Mouse (Mus musculus) mouse embryonic stem cell (cell line): Measurements from ENCODE around the gene 4930404H24Rik.

ENCODE experiments used
- in situ Hi-C, 2 experiments: fragments of 300-500 bp; cut with MboI; formaldehyde crosslinking; loops; 1 replicate in 1 of 2; 3 replicates in 1 of 2; pipeline ENCODE4 v1.14.3; 2019 to 2020; ENCODE audit warnings: low sequenced_read_pairs in 2 of 2, low pct_unique_long_range_greater_than_20kb in 1 of 2, mixed read lengths in 1 of 2; ENCODE audit not compliant: unreplicated experiment in 1 of 2

The 4930404H24Rik gene

DNA sequence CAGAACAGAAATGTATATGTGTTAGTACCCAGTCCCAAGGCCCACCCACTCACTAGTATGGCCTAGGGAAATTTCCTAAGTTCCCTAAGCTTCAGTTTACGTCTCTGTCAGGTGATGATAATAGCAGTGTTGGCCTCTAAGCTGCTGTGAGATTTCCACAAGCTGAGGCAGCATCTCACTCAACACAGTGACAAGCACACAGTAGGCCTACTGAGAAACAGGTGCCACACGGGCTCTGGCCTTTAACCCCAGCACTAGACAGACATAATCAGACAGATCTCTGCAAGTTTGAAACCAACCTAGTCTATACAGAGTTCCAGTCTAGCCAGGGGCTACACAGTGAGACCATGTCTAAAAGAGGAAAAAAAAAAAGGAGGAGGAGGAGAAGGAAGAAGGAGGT lies 32.1 kb downstream of the 4930404H24Rik start:
- in situ Hi-C loops = no loop called here

DNA sequence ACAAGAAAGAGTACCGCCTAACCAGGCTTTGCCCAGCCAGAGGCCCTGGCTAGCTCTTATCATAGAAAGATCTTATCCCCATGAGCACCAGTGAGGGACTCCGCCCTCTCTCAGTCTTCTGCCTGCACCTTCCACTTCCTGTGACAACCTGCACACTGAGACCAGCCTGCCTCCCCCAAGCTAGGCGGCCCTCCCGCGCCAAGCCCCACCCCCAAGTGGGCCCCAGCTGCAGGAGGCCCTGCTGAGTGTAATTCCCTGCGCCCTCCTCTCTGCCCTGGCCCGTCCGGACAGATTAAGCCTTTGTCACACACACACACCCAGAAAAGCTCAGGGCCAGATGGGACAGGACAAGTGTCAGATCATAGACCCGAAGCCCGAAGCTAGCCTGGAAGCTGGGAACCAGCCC lies 33.3 kb downstream of the 4930404H24Rik start:
- in situ Hi-C loops = no loop called here

DNA sequence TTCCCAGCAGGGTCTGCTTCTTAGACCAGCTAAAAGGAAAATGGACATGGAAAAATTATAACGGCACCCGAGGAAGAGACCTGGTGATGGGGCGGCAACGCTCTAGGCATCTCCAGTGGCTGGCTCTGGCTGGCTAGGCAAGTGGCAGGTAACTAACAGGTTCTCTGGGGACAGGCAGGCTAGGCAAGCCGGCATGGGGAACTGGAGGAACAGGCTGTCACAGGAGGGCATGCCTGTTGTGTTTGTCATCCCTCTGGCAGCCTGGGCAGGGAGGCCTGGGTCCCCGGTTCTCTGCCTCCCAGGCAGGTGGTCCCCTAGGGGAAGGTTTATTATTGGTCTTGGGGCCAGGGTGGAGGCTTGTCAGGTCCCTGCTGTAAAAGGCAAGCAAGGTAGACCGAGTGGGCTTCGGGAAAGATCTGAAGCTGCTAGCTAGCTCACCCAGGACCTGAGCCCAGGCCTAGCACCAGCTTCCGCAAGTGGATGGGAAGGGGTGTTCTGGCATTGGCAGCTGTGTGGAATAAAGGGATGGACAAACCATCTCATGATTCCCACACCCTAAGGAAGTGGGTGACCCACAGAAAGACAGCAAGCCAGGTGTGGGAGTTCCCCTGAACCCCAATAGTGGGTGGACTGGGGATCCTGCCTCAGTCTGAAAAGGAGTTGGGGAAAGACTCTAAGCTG lies 34.4 kb downstream of the 4930404H24Rik start:
- in situ Hi-C loops = no loop called here

DNA sequence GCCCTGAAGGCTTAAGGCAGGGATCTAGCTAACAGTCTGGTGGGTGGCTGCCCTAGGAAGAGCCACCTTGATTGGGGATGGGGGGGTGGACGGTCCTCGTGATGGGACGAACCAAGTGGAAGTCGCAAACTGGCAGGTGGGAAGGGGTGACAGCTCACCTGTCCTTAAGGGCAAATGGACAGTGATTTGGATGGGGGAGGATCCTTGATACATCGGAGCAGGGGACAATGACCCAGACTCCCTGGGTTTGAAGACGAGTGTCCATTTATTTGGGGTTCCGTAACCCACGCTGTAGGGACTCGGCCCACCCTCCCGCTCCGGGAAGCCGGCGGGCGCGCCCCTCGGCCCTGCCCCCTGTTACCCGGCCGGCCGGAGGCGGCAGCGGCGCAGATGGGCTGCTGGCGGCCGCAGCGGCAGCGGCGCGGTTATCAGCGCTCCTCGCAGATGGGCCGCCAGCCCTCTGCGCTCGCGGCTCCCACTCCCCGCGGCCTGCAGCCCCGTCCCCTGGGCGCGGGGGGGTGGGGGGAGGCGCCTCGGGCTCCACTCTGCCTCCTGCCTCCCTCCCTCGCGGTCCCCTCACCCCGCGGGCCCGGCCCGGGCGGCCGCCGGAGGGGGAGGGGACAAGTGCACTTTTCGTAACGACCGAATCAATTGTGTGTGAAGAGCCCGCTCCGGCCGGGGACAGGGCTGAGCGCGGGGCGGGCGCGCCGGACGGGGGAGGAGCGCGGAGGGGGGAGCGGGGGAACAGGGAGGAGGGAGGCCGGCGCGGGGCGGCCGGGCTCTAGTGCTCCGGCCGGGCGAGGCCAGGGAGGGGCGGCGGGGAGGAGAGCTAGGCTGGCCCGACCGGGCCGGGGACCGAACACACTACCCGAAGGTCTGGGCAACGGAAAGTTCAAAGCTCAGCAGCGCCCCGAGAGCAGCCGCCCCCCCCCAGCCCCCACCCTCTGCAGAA lies 35.3 kb downstream of the 4930404H24Rik start:
- in situ Hi-C loops = no loop called here

DNA sequence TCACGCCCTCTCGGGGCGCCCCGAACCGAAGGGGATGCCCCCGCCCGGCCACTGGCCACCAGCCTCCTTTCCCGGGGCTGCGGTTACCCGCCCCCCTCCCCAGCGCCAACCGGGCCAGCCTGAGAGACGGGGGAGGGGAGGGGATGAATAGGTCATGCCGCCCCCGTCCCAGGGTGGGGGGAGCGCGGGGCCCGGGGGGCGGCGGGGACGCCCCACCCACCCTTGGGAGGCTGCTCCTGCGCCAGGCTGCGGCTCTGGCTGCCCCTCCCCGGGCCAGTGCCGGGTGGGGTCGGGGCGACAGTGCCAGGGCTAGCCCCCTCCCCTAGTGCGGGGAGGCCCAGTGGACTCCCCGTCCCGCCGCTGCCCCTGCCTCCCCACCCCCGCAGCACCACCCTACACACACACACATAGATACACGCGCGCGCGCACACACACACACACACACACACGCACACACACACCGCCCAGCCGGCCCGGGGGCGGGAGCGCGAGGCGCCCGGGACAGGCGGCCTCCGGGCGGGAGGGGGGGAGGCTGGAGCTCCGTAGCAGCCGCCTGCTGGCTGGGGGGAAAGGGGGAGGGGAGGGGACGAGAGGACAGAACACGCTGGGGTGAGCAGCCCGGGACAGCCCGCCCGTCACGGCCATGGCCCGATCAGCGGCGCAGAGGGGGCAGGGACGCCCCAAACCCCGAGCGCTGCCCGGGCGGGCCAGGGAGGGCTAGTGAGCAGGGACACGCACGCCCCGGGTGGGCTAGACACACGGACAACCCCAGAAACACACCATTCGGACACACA lies 36.2 kb downstream of the 4930404H24Rik start:
- in situ Hi-C loops = no loop called here

DNA sequence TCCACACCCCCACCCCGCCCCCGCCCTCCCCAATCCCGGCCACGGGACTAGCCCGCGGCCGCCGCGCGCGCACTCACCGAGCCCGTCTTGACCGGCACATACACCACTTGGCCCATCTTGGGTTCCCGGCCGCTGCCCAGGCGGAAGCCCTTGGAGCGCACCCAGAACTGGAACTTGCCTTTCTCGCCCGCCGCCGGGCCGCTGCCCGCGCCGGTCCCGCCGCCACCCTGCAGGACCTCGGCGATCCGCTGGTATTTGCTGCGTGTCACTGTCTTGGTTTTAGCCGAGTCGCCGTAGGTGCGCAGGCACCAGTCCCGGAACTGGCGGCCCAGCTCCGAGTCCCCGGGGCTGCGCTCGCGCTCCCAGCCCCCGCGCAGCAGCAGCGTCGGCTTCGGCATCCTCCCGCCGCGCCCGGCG lies 36.8 kb downstream of the 4930404H24Rik start:
- in situ Hi-C loops = no loop called here

DNA sequence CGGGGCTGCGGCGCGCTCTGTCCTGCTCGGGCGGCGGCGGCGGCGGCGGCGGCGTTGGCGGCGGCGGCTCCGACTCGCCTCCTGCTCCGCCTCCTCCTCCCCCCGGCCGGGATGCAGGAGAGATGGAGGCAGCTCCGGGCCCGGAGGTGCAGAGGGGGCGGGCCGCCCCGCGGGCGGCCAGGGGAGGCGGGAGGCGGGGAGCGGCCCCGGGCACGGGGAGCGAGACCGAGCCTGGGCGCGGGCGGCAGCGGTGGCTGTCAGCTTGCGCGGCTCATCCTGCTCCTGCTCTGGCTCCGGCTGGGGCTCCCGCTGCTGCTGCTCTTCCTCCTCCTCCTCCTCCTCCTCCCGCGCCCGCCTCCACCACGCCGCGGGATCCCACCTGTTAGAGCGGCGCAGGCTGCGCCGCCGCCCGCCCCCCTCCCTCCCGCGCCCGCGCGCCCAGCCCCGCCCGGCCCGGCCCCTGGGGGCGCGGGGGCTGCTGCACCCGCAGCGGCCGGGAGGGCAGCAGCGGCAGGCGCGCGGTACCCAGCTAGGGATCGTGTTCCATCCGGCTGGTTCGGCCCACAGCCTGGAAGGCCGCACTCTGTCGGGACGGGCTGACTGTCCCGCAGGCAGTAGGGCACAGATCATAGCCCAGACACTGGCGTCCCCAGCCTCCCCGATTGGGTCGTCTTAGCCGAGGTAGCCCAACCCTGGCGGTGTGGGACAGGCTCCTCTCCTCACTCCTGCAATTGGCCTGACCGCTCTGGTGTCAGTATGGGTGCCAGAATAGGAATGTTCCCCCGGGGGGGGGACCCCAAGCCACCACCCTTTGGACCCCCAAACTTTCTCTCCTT lies 37.6 kb downstream of the 4930404H24Rik start, which contains the start of gene Nol4l:
Nol4l (minus strand) TSS at position 41 of the 836 bp plus-strand sequence.
- in situ Hi-C loops = no loop called here

DNA sequence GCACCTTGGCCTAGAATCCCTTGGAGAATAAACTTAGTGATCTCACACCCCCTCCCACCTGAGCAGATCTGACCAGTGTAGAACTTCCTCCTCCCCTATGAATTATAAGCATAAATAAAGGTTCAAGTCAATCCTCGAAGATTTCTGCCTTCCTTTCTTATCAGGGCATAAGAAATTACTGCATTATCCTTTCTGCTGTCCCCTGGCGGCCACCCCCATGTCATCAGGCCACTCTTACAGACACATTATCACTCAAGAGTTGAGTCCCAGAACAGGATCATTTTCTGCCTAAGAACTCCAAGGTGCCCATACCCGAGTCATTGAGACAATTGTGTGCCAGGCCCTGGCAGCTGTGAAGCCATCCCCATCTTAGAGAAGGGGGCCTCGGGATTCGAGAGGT lies 38.4 kb downstream of the 4930404H24Rik start:
- in situ Hi-C loops = no loop called here

DNA sequence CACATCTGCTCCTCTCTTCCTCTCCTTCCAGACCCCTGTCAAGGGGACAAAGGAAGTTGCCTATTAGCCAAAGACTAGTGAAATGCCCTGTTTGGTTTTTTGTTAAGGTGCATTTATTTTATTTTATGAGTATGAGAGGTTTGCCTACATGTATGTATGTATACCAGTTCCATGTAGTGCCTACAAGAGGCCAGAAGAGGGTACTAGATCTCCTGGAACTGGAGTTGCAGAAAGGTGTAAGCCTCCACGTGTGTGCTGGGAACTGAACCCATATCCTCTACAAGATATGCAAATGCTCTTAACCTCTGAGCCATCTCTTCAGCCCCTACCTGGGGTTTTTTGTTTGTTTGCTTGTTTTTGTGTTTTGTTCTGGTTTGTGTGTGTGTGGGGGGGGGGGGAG lies 41.4 kb downstream of the 4930404H24Rik start:
- in situ Hi-C loops = no loop called here

DNA sequence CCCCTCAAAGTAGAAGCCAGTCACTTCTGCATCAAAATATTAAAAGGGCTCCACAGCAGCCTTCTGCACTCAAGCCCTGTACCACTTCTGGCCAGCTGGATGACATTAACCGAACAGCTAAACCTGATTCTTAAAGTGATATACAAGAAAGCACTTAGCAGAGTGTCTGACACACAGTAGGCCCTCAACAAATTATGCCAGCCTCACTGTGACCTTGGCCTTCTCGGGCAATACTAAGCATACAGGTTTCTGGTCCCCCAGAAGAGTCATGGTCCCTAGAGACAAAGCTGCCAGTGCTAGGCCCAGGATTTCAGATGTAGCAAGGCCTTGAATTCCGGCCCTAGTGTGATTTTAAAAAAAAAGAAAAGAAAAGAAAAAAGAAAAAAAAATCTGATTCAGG lies 46.3 kb downstream of the 4930404H24Rik start:
- in situ Hi-C loops = no loop called here

DNA sequence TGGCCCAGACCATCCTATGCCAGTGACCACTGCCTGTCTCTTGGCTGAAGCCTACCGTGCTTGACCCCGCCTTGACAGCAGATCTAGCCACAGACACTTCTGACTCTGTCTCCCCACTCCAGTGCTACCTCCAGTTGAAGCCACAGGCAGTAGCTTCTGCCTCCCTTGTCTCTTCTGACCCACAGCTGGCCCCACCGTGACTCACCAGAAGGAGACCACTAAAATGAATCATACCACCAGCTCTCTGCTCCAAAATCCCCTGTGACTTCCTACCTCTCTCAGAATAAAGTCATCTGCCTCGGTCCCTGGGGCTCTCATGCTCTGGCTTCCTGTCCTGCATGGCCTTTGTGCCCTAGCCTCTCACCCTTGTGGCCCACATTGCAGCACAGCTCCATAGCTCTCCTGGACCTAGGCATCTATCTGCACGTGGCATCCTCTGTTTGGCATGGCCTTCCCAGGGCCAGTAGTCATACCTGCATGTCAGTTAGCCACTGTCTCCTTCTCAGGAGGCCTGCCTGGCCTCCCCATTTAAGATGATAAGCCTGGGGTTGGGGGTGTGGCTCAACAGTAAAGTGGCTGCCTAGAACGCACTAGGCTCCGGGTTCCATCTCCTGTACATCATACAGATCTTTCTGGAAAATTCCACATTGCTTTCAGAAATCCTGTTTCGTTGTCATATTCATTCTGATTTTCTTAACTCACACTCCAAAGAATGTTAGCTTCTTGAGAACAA lies 50.5 kb downstream of the 4930404H24Rik start:
- in situ Hi-C loops = no loop called here
